Mouse (Mus musculus) WW6 (cell line): ENCODE measurements at regions not wholly inside any gene's neighbourhood (a gene's known extent, or its start where the extent isn't known, plus 50 kb on each side); places are given as distances from the start of the nearest gene placed in this dataset.

ENCODE experiments used
- DNase-seq: peaks from one replicate; pipeline ENCODE4 v3.0.0-alpha.2; 2013; ENCODE audit warnings: low read depth, low spot score

DNA sequence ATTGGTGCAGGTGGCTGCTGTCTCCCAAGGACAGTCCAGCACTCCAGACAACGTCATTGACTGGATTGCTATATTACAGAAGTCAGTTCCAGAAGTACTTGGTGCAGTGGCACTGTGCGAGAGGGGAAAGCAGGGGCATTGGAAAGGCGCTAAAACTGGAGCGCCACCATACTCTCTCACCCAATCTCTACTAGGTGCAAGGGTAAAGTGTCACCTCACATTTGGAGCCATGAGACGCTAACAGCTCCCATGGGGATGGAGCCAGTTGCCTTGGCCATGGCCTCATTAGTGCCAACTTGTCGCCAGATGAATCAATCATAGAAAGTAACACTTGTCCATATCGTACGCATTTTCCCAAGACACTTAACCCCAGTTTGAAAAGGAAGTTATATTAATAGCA is 1617.2 kb upstream of the Gulo start:
- no peak for DNase-seq

DNA sequence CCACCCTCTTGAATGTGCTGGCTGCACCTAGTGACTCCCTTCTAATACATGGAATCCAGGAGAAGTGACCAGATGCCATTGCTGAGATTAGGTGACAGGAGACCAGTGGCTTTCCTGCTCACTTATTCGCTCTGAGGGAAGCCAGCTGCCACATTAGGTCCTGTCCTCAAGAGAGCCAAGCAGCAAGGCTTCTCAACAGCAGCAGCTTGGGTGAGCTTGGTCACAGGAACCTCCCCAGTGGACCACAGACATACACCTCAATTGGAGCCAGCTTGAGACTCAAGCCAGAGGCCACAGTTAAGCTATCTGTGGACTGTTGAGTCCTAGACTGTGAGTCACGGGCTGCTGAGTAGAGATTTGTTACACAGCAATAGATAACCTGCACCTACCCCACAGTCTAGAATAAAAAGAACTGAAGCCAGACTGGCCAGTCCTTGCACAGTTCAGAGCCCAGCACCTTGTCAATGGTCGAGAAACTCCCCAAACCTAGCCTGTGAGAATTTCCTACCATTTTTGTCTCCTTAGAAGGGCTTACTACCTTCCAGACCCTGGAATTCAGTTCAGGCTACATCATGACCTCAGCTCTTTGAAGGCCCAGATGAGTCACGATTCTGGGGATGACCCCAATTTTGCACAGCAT is 1615.0 kb upstream of the Gulo start:
- no peak for DNase-seq

DNA sequence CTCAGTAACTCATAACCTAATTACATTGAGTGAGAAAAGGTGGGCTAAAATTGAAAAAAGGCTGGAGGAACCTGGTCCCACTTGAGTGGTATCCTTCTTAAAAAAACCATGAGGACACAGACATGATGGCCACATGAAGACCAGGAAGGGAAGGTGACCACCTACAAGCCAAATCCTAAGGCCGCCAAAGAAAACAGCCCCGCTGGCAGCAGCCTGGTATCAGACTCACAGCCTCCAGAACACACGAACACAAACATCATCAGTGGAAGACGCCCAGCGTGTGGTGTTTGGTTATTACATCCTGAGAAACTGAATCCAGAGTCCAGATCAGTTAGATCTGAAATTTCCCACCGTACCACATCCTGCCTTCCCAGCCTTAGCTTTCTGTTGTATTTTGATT is 1613.9 kb upstream of the Gulo start:
- DNase-seq, result no peak

DNA sequence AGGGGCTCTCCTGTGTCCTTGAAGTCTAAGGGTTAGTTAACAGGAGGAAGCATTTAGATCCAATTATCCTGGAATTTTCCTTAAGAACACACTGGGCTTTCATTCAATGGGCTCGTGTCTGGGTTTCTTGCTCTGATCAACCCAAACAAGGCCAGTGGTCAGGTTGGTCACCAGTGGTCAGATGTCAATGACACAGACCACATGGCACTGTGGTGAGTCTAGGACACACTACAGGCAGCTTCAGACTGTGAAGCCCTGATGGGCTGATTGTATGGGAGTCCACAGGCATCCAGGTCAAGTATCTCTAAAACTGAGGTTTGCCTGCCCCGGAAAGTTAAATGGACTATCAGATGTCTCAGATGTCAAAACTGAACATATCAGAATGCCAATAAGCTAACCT is 1612.5 kb upstream of the Gulo start:
- DNase-seq, result no peak

DNA sequence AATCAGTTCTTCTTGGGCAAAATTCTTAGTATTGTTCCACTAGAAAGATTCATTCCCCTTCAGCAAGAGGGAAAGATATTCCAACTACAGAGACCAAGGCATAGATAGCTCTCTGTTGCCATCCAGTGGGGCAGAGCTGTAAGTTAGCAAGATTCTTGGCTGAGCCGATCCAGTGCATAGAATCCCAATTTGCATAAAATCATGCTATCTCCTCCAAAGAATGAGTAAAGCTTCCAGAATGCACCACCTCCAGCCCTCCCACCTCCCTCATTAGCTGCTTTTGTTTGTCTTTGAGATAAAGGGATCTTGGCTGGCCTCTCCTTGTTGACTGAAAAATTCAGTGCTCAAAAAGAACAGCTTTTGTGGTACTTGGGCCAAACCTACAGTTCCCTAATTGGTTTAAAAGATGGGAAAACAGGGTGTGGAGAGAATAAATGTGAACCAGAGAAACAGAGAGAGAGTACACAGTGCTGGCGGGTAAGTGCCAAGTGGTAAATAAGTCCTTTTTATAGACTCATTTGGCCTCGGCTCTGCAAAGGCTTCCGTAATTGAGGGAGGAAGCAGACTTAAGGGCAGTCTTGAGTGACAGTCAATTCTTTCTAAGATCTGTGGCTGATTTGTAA is 1612.0 kb upstream of the Gulo start:
- no peak for DNase-seq

DNA sequence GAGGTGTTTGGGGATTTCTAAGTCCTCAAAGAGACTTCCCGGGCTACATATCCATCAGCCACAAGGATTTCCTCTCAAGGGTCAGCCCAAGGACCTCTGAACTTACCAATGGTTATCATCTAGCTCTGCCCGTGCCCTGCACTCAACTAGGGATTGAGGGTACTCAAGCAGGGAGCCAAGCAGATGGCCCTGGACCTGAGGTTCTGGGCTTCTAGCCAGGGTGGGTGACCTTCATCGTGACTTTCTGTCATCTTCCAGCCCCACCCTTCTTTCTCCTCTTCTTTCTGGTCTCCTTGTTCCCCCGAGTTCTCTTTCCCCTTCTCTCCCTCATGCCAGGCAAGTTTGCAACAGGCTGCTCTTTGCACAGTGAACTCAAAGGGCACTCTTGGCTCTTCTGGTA is 1610.6 kb upstream of the Gulo start:
- no peak for DNase-seq

DNA sequence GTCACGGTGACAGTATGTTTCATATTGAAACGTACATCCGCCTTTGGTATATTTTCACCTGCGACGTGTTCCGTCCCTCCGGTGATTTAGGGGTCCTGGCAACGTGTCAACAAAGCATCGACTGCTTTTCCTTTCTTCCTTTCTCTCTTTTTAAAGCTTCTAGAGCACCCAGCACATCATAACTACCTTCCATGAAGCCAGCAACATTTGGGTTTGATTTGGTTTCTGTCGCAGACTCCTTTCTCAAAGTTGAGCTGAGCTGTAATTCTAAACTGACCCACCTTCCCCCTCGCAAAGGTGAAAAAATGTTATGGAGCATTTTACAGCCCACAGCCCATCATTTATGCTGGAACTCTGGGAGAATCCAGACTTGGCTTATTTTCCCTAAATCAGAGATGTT is 1605.4 kb upstream of the Gulo start:
- DNase-seq, result no peak

DNA sequence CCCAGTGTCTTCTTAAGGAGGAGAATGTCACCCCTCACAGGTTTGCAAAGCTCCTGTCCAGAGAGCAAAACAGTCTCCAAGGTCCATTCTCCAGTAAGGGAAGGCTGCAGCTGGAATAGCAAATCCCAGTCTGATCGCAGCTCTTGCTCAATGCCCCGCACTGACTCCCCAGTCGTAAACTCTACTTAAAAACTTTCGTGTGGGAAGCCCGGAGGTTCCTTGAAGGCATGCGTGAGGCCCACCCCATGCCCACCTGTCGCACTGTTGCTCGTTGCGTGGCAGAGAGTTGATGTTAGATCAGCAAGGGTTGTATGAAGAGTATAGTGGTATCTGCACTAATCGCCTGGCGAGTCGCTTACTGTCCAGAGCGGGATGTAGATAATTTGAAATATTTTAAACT is 1604.7 kb upstream of the Gulo start:
- DNase-seq, result no peak

DNA sequence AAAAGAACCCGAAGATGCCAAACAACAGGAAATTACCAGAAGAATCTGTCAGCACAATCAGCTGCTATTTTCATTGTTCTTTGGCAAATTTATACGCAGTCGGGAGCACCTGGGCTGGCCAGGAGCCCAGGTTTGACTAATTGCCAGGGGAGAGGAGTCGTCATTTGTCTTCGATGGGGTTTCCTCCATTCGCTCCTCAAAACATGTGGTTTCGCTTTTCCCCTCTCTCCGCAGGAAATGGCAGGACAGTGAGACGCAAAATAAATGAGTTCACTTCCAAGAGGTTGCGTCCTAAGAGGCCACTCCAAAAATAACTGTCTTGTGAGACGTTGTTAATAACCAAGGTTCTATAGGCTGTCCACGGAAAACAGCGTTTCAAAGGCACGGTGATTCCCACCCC is 1604.2 kb upstream of the Gulo start:
- no peak for DNase-seq

DNA sequence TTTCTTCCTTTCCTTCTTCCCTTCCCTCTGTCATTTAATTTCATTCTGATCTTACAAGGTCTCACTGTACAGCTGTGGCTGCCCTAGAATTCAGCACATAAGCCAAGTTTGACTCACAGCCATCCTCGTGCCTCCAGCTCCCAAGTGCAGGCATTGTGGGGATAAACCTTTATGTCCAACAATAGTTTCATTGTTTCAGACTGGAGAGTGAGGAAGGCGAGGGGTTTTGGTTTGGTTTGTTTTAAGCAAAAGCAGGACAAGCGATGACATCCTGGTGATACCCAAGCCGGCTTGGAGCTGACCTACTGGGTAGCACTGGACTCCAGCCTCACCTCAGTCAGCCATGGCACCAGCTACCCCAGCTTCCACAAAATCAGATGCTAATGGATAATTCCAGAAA is 1603.5 kb upstream of the Gulo start:
- no peak for DNase-seq

DNA sequence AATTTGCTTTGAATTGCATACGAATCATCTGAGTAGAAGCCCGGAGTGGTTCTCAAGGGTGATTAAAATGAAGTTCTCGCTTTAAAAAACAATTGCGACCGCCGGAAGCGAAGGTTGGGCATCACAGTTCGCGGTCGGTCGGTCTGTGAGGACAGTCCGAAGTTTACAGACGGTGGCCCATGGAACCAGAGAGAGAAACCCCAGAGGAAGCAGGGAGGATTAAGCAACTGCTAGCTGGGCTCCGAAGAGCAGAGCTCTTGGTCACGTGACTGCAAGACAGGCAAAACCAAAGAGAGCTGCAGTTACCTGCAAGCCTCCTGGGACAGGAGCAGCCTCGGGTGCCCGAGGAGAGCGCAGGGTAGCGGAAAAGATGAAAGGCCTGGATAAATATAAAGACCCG is 1599.3 kb upstream of the Gulo start:
- DNase-seq, result no peak

DNA sequence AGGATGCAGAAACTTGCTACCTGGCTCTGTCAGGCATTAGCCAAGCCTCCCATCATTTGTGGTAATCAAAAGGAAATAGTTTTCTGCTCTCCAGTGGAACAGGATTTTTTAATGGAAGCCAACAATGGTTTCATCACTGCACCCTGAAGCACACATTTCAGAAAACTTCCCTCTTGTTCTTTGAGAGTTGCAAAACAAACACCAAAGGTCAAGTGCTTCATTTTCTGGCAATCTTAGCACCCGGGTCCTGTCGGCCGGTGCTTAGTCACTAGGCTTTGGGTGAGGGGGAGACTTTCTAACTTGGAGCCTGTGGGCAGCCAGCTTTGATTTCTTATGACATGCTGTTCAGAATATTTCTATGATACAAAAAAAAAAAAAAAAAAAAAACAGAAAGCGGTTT is 1594.0 kb upstream of the Gulo start:
- no peak for DNase-seq

DNA sequence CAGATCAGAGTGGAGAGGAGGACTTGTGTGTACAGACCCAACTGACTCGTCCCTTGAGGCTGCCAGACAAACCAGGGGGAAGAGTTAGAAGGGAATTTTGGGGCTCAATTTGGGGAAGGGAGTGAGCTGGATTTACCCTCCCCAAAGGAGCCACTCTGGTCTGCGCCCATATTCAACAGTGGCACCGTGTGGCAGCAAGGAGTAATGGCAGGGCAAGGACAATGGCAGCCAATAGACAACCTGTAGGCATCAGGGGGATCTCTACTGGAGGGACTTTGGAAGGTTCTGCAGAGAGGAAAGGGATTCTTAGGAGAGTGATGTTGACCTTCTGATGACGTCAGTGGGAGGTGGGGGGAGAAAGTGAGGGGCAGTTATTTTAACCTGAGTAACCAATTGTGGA is 1590.7 kb upstream of the Gulo start:
- DNase-seq, result no peak

DNA sequence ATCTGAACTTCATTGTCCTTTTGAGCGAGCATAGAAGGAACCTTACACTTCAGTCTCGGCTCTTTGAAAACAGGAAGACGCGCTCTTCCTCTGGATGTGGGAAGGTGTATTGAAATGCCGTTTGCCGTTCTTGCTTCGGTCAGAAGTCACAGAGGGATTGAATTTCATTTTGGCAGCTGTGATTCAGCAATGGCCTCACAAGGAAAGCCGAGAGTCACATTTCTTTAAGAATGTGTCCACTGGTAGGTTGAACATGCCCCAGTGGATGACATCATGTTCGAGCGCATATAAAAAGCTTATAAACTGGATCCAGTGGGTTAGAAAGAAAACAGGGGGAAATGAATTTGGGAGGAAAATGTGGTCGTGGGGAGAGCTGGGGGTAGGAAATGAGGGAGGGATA is 1579.6 kb upstream of the Gulo start:
- DNase-seq, result no peak

DNA sequence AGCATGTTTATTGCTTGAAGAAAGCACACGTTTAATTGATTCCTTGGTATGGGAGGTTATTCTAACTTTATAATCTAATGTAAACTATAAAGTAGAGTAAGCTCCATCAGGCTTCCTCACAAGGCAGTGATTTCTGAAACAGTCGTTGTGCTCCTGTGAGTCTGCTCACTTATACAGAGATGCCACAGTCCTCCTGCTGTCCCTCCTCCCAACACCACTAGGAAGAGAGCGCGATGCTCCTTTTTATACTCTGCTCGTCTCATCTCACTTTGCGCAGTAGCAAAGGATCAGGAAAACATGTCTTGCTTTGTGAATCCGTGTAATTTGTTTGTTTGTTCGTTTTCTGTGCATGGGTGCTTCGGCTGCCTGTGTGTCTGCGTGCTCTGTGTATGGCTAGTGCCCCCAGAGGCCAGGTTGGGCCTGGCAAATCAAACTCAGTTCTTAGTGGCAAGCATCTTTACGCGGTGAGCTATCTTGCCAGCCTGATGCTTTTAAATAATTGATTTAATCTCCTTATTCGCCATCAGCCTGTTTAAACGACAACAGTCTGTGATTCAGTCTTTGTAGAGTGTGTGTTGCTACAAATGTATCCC is 1575.5 kb upstream of the Gulo start:
- no peak for DNase-seq

DNA sequence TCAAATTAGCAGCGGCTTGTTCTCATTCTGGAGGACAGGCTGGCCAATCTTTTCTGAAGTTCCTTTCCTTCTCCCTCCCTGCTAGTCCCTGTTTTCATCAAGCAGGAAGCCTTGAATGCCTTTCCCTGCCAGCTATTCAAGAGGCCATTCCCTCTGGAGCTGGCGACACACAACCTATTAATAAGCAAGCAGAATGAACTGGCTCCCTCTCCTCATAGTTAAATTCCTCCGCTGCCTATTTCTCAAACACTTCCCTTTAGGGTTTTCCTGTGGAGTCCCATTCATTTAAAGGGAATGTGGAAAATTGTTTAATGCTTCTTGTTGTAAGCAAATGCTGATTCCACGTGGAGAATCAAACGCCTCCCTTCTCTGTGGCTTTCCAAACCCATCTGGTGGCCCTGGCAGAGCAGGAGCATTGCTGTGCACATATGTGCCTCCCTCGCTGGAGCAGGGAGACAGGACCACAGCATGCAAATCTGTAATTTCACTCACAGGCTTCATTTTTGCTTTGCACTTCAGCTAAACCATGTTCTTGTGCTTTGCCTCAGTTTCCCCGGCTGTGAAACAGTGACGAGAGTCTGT is 1573.3 kb upstream of the Gulo start:
- no peak for DNase-seq

DNA sequence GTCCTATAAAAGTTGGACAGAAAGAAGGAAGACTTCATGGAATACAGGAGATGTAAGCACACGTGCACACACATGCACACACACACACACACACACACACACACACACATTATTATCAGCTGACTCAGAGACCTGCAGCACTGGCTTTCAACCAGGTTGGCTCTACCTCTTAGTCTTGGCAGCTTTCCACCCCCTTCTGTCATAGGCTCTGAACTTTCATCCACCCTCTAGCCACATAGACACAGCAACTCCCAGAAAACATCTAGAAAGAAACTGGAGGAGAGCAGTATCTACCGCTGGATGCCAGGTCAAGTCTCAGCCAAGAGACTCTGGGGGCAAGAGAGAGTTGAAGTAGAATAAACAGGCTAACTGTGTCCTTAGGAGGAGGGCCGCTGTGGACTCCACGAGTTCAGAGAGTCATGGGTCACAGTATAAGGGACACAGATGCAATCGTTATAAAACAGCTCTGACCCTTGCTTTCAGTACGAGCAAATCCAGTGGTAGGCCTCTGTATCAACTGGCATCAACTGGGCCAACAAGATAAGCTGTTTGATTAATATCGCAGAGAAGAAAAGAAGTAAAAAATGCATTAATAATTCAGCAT is 1565.4 kb upstream of the Gulo start:
- no peak for DNase-seq

DNA sequence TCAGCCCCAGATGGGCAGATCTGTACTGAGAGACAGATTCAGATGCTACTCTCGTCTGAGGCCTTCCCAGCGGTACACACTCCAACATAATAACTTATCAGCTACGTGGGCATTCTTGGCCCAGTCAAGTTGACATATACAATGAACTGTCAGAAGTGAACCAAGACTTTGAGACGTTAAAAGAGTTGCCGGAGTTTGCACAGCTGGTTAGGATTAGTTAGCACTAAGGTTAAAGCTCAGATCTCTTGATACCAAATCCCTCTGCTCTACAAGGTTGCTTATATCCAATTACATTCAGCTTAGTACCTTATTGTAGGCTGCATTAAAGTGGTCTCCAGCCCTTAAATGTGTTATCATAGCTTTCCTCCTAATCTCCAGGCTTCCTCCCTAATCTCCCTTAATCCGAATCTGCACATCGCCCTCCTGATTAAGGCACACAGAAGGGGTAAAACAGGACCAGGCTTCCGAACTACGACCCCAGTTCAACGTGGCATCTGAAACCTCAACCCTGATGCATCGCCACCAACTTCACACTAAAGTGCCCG is 1564.5 kb upstream of the Gulo start:
- no peak for DNase-seq

DNA sequence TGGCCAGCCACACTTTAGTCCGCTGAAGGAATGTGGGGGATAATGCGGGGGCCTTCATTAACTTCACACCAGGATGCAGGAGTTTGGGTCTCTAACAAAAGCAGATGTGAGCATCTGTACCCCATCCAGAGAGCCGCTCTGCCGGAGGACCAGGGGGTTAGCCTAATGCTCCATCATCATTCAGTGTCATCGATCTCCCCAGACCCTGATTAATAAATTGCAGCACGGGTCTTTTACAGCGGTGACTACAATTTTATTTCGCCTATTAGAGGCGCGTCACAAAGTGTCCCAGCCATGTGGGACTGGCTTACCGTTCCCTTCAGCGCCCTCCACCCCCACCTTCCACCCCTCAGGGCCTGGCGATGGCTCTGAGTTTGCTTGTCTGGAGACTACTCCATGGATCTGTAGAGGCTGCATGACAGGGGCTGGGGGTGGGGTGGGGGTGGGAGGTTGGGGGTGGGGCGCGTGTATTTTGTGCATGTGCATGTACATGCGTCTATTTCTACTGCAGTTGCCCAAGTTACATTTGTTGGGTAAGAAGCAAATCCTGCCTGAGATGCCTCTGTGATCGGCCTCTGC is 1560.8 kb upstream of the Gulo start:
- DNase-seq, result no peak

DNA sequence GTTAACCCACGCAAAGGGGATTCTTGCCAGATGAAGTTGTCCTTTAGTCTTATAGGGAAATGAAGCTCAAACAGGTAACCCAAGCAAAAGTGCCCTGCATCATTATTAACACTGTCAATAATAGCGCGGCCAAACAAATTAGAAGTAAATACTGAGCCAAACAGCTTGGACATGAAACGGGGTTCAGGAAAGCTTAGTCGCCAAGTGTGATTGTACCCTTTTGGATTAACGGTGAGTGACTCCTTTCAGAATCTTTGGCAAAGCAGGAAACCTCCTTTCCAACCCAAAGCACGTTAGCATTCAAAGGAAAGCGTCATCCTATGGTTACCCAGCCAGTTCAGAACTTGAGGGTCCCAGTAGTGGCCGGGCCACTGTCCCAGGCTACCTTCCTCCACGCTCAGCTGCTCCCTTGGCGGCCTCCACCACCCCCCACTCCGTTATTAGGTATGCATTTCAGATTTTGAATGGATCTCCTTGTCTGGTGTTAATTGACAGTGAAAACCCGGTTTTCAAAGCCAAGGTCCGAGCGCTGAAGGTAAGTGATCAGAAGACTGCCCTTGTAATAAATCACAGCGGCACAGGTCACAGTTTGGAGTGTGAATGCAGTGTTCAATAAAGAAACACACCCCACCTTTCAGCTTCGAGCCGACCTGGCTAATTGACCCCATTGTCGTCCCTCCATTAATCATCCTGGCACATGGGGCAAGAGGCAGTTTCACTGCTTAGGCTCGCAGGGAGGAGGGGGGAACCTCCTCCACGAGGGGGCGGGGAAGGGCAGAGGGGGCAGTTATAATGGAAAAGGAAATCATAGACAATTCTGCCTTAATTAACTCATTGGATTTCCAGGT is 1560.1 kb upstream of the Gulo start:
- no peak for DNase-seq

DNA sequence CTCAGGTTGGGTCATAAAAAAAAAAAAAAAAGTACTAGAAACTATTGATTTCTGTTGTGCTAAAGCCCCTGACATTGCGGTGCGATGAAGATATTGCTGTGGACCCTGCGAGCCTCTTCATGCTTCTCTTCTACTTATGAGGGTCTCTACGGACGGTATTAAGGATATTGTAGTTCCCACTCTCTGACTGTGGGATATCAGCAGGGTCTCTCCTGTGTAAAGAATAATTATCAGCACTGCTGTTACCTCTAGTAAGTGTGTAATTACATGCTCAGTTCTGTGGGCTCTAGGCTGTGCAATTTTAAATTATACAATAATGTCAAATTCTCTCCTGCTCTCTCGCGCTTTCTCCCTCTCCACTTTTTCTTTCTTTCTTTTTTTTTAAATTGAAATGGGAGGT is 1545.9 kb upstream of the Gulo start:
- no peak for DNase-seq
